Mouse (Mus musculus): Measurements from ENCODE around the gene Lyzl4.

- TF ChIP-seq CTCF (IDR thresholded peaks at IDR 0.05; ENCODE audit: low read depth, low read length) (no peak), POLR2A (IDR thresholded peaks at IDR 0.05; ENCODE audit: borderline replicate concordance, low read depth, low read length) (no peak)
These were observed 81.4 kb downstream of the Lyzl4 start for GRCm38 (mm10) chr9:121560515-121560914.
